Comparison of ENCODE assay signal across 8 mouse cellular contexts in genomic region chr10:8998758-8999398, GRCm38 (mm10).
DNase-seq lines count a peak whose midpoint lies in the region; ATAC-seq and TF ChIP-seq lines count a peak whose summit lies in the region.

No protein-coding gene starts in this region.

- H3K4me1 ChIP-seq in kidney, adult 2 months (ENCODE audit: control insufficient read depth, insufficient read depth, low read length): no peaks in the 10 kb centered on the region
- H3K4me1 ChIP-seq in embryonic facial prominence, embryonic 13.5 days: peaks cover 24% of the 10 kb centered on the region
- peaks cover 20% of the 10 kb centered on the region for H3K4me1 ChIP-seq in heart, embryonic 16.5 days (ENCODE audit: control insufficient read depth, insufficient read depth, low read length)
- H3K4me1 ChIP-seq in midbrain, embryonic 13.5 days (replicated peaks): peaks cover 12% of the 10 kb centered on the region; the same call in 1 of the 2 replicates
- H3K4me1 ChIP-seq in neural tube, embryonic 15.5 days: 0 out of 2 replicates have a peak, but pooled peaks cover 4% of the 10 kb centered on the region

- no peaks in the 10 kb centered on the region for H3K27me3 ChIP-seq in kidney, adult 2 months (replicated peaks; ENCODE audit: control insufficient read depth, insufficient read depth, low read length)
- H3K27me3 ChIP-seq in embryonic facial prominence, embryonic 13.5 days: no peaks in the 10 kb centered on the region
- H3K27me3 ChIP-seq in heart, embryonic 16.5 days (ENCODE audit: control insufficient read depth, insufficient read depth, low read length): no peaks in the 10 kb centered on the region
- no peaks in the 10 kb centered on the region for H3K27me3 ChIP-seq in midbrain, embryonic 13.5 days
- no peaks in the 10 kb centered on the region for H3K27me3 ChIP-seq in neural tube, embryonic 15.5 days (replicated peaks)

- TF ChIP-seq CTCF in kidney, adult 2 months (conservative IDR thresholded peaks at IDR 0.05; ENCODE audit: insufficient read depth, insufficient read length, low read depth, low read length): no peak

- no peak for TF ChIP-seq POLR2A in kidney, adult 2 months (IDR thresholded peaks at IDR 0.05; ENCODE audit: low read depth, low read length)

- no peak overlapping the region for H3K9ac ChIP-seq in embryonic facial prominence, embryonic 13.5 days
- no peak overlapping the region for H3K9ac ChIP-seq in heart, embryonic 16.5 days (ENCODE audit: low read length)
- H3K9ac ChIP-seq in midbrain, embryonic 13.5 days (replicated peaks): no peak overlapping the region
- no peak overlapping the region for H3K9ac ChIP-seq in neural tube, embryonic 15.5 days (replicated peaks)

- no peak for ATAC-seq in embryonic facial prominence, embryonic 13.5 days (ENCODE audit: insufficient number of reproducible peaks, insufficient read depth, low FRiP score, low TSS enrichment, low read depth)
- ATAC-seq in heart, embryonic 16.5 days (replicated peaks; ENCODE audit: extremely low read depth, insufficient read depth, low FRiP score): no peak; the same call in 1 of the 2 replicates
- ATAC-seq in midbrain, embryonic 13.5 days: peak; percentile 58; the same call in 1 of the 2 replicates
- no peak for ATAC-seq in megakaryocyte progenitor cell, adult 5-6 weeks (replicated peaks; ENCODE audit: poor library complexity)
- ATAC-seq in neural tube, embryonic 15.5 days (ENCODE audit: low FRiP score): no peak

- DNase-seq in kidney, postnatal 10 days: peak; percentile 33
- no peak for DNase-seq in kidney, adult 2 months
- DNase-seq in ovary, postnatal 36 days (ENCODE audit: low spot score): no peak

- WGBS in kidney, adult 2 months: 58% methylated on average over 5 of the region's 5 CpGs
- 31% methylated on average over 5 of the region's 5 CpGs for WGBS in embryonic facial prominence, embryonic 13.5 days
- 27% methylated on average over 5 of the region's 5 CpGs for WGBS in heart, embryonic 16.5 days
- 43% methylated on average over 5 of the region's 5 CpGs for WGBS in midbrain, embryonic 13.5 days
- 42% methylated on average over 5 of the region's 5 CpGs for WGBS in neural tube, embryonic 15.5 days

- H3K27ac ChIP-seq in kidney, adult 2 months (ENCODE audit: insufficient read depth, low read depth, low read length): no peak overlapping the region
- H3K27ac ChIP-seq in embryonic facial prominence, embryonic 13.5 days: peak overlapping the region; percentile 75
- peak overlapping the region; percentile 65 for H3K27ac ChIP-seq in heart, embryonic 16.5 days (ENCODE audit: low read length)
- no peak overlapping the region for H3K27ac ChIP-seq in midbrain, embryonic 13.5 days
- no peak overlapping the region for H3K27ac ChIP-seq in neural tube, embryonic 15.5 days (replicated peaks)

- H3K4me2 ChIP-seq in embryonic facial prominence, embryonic 13.5 days: no peak overlapping the region
- H3K4me2 ChIP-seq in heart, embryonic 16.5 days (ENCODE audit: low read depth, low read length): no peak overlapping the region
- H3K4me2 ChIP-seq in midbrain, embryonic 13.5 days (replicated peaks): no peak overlapping the region
- H3K4me2 ChIP-seq in neural tube, embryonic 15.5 days: no peak overlapping the region

- H3K4me3 ChIP-seq in kidney, adult 2 months (ENCODE audit: insufficient read depth, low read depth, low read length): no peak overlapping the region
- H3K4me3 ChIP-seq in embryonic facial prominence, embryonic 13.5 days: no peak overlapping the region
- H3K4me3 ChIP-seq in heart, embryonic 16.5 days (ENCODE audit: low read length): no peak overlapping the region
- no peak overlapping the region for H3K4me3 ChIP-seq in midbrain, embryonic 13.5 days (replicated peaks)
- H3K4me3 ChIP-seq in neural tube, embryonic 15.5 days (replicated peaks): no peak overlapping the region

- H3K36me3 ChIP-seq in kidney, adult 2 months (ENCODE audit: control insufficient read depth, insufficient read depth, low read length): no peaks in the 10 kb centered on the region
- no peaks in the 10 kb centered on the region for H3K36me3 ChIP-seq in embryonic facial prominence, embryonic 13.5 days
- no peaks in the 10 kb centered on the region for H3K36me3 ChIP-seq in heart, embryonic 16.5 days (ENCODE audit: control insufficient read depth, insufficient read depth)
- no peaks in the 10 kb centered on the region for H3K36me3 ChIP-seq in midbrain, embryonic 13.5 days
- no peaks in the 10 kb centered on the region for H3K36me3 ChIP-seq in neural tube, embryonic 15.5 days

- H3K9me3 ChIP-seq in embryonic facial prominence, embryonic 13.5 days: no peaks in the 10 kb centered on the region
- H3K9me3 ChIP-seq in heart, embryonic 16.5 days (replicated peaks; ENCODE audit: control insufficient read depth, low read length): no peaks in the 10 kb centered on the region
- H3K9me3 ChIP-seq in midbrain, embryonic 13.5 days: no peaks in the 10 kb centered on the region
- no peaks in the 10 kb centered on the region for H3K9me3 ChIP-seq in neural tube, embryonic 15.5 days (replicated peaks)

Comparison
In these comparisons a context has a peak if more than half of its experiments do, and no peak if none do; other contexts are left out.
1. H3K27ac ChIP-seq: peak in embryonic facial prominence, embryonic 13.5 days (single experiment) and heart, embryonic 16.5 days (single experiment); none in kidney, adult 2 months (single experiment), midbrain, embryonic 13.5 days (single experiment) and neural tube, embryonic 15.5 days (single experiment).